Mouse (Mus musculus): ENCODE measurements around the gene Kcnj8. TPM values are rescaled to one million over a fixed set of nuclear protein-coding genes. Genes with fewer than 3 reads are reported as not detected.
A peak's percentile ranks its signal among the peaks of the same experiment; 100 is the strongest.

Gene Kcnj8
- polyA plus RNA-seq, 1 experiment from 2014 or later: 2.8 TPM

GRCm38 (mm10) chr6:142558772-142559679 is 12.4 kb downstream of the Kcnj8 start:
- no peak for DNase-seq (ENCODE audit: low spot score)
- Histone ChIP-seq H3K27ac (replicated peaks; ENCODE audit: low read depth, low read length) (no peak overlapping the region), H3K9me3 (replicated peaks; ENCODE audit: control insufficient read depth, low read length) (no peaks in the 10 kb centered on the region), H3K4me2 (ENCODE audit: low read depth, low read length) (no peak overlapping the region), H3K4me1 (ENCODE audit: control insufficient read depth, insufficient read depth, low read length) (no peaks in the 10 kb centered on the region), H3K36me3 (replicated peaks; ENCODE audit: control insufficient read depth, insufficient read depth, low read depth, low read length) (no peaks in the 10 kb centered on the region), H3K9ac (replicated peaks; ENCODE audit: low read length) (no peak overlapping the region), H3K27me3 (ENCODE audit: control insufficient read depth, insufficient read depth, low read length) (no peaks in the 10 kb centered on the region), H3K4me3 (ENCODE audit: low read depth, low read length) (no peak overlapping the region)
- WGBS: 74% methylated on average over 10 of the region's 10 CpGs
- ATAC-seq (replicated peaks; ENCODE audit: insufficient number of reproducible peaks, low FRiP score, low TSS enrichment, low read depth): no peak

- Histone ChIP-seq H3K4me3 (ENCODE audit: low read depth, low read length) (no peak overlapping the region), H3K4me1 (ENCODE audit: control insufficient read depth, insufficient read depth, low read length) (no peaks in the 10 kb centered on the region), H3K36me3 (replicated peaks; ENCODE audit: control insufficient read depth, insufficient read depth, low read depth, low read length) (no peaks in the 10 kb centered on the region), H3K4me2 (ENCODE audit: low read depth, low read length) (no peak overlapping the region), H3K27me3 (ENCODE audit: control insufficient read depth, insufficient read depth, low read length) (no peaks in the 10 kb centered on the region), H3K9me3 (replicated peaks; ENCODE audit: control insufficient read depth, low read length) (no peaks in the 10 kb centered on the region), H3K9ac (replicated peaks; ENCODE audit: low read length) (no peak overlapping the region), H3K27ac (replicated peaks; ENCODE audit: low read depth, low read length) (no peak overlapping the region)
- DNase-seq (ENCODE audit: low spot score): no peak
- WGBS: 82% methylated on average over 10 of the region's 10 CpGs
- ATAC-seq (replicated peaks; ENCODE audit: insufficient number of reproducible peaks, low FRiP score, low TSS enrichment, low read depth): no peak
These were observed 13.3 kb downstream of the Kcnj8 start for GRCm38 (mm10) chr6:142558076-142558475.

- Histone ChIP-seq H3K4me1 (ENCODE audit: control insufficient read depth, insufficient read depth, low read length) (no peaks in the 10 kb centered on the region), H3K36me3 (replicated peaks; ENCODE audit: control insufficient read depth, insufficient read depth, low read depth, low read length) (no peaks in the 10 kb centered on the region), H3K9me3 (replicated peaks; ENCODE audit: control insufficient read depth, low read length) (no peaks in the 10 kb centered on the region), H3K27me3 (ENCODE audit: control insufficient read depth, insufficient read depth, low read length) (no peaks in the 10 kb centered on the region), H3K4me3 (ENCODE audit: low read depth, low read length) (no peak overlapping the region), H3K4me2 (ENCODE audit: low read depth, low read length) (no peak overlapping the region), H3K9ac (replicated peaks; ENCODE audit: low read length) (no peak overlapping the region), H3K27ac (replicated peaks; ENCODE audit: low read depth, low read length) (no peak overlapping the region)
- DNase-seq (ENCODE audit: low spot score) (no peak), ATAC-seq (replicated peaks; ENCODE audit: insufficient number of reproducible peaks, low FRiP score, low TSS enrichment, low read depth) (no peak)
- 45% methylated on average over 1 of the region's 1 CpGs for WGBS
These were observed 15.4 kb downstream of the Kcnj8 start for GRCm38 (mm10) chr6:142555988-142556387.

- no peak overlapping the region for H3K27ac ChIP-seq (replicated peaks; ENCODE audit: low read depth, low read length)
- no peak for ATAC-seq (replicated peaks; ENCODE audit: insufficient number of reproducible peaks, low FRiP score, low TSS enrichment, low read depth)
- H3K4me2 ChIP-seq (ENCODE audit: low read depth, low read length): no peak overlapping the region
- 87% methylated on average over 4 of the region's 4 CpGs for WGBS
- H3K9ac ChIP-seq (replicated peaks; ENCODE audit: low read length): no peak overlapping the region
- H3K36me3 ChIP-seq (replicated peaks; ENCODE audit: control insufficient read depth, insufficient read depth, low read depth, low read length): no peaks in the 10 kb centered on the region
- H3K4me1 ChIP-seq (ENCODE audit: control insufficient read depth, insufficient read depth, low read length): no peaks in the 10 kb centered on the region
- no peak overlapping the region for H3K4me3 ChIP-seq (ENCODE audit: low read depth, low read length)
- H3K27me3 ChIP-seq (ENCODE audit: control insufficient read depth, insufficient read depth, low read length): no peaks in the 10 kb centered on the region
- no peaks in the 10 kb centered on the region for H3K9me3 ChIP-seq (replicated peaks; ENCODE audit: control insufficient read depth, low read length)
- no peak for DNase-seq (ENCODE audit: low spot score)
These were observed 19.9 kb downstream of the Kcnj8 start for GRCm38 (mm10) chr6:142551482-142551881.

DNA sequence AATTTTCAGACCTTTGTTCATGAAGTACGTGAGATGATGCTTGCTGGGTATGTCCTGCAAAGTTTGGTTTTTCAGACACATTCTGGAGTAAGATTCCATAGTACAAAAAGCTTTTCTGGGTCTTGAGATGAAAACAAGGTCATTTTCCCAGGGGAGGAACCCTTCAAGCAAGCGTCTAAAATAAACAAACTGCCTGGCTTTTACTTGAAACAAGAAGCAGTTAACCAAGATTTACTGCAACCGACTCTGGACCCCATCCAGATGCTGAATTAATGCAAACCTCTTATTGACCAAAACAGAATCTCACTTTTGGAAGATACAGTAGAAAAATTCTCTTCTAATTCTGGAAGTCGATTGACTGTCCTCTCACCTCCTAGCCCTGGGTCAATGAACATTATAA is 20.5 kb downstream of the Kcnj8 start:
- Histone ChIP-seq H3K4me1 (ENCODE audit: control insufficient read depth, insufficient read depth, low read length) (no peaks in the 10 kb centered on the region), H3K36me3 (replicated peaks; ENCODE audit: control insufficient read depth, insufficient read depth, low read depth, low read length) (no peaks in the 10 kb centered on the region), H3K27ac (replicated peaks; ENCODE audit: low read depth, low read length) (no peak overlapping the region), H3K9me3 (replicated peaks; ENCODE audit: control insufficient read depth, low read length) (no peaks in the 10 kb centered on the region), H3K4me2 (ENCODE audit: low read depth, low read length) (no peak overlapping the region), H3K9ac (replicated peaks; ENCODE audit: low read length) (no peak overlapping the region), H3K4me3 (ENCODE audit: low read depth, low read length) (no peak overlapping the region), H3K27me3 (ENCODE audit: control insufficient read depth, insufficient read depth, low read length) (no peaks in the 10 kb centered on the region)
- ATAC-seq (replicated peaks; ENCODE audit: insufficient number of reproducible peaks, low FRiP score, low TSS enrichment, low read depth): no peak
- no peak for DNase-seq (ENCODE audit: low spot score)
- 61% methylated on average over 4 of the region's 4 CpGs for WGBS

GRCm38 (mm10) chr6:142548377-142548776 is 23.0 kb downstream of the Kcnj8 start:
- ATAC-seq (replicated peaks; ENCODE audit: insufficient number of reproducible peaks, low FRiP score, low TSS enrichment, low read depth) (no peak), DNase-seq (ENCODE audit: low spot score) (no peak)
- H3K27me3 ChIP-seq (ENCODE audit: control insufficient read depth, insufficient read depth, low read length): no peaks in the 10 kb centered on the region
- H3K4me2 ChIP-seq (ENCODE audit: low read depth, low read length): no peak overlapping the region
- no peak overlapping the region for H3K27ac ChIP-seq (replicated peaks; ENCODE audit: low read depth, low read length)
- no peaks in the 10 kb centered on the region for H3K4me1 ChIP-seq (ENCODE audit: control insufficient read depth, insufficient read depth, low read length)
- no peaks in the 10 kb centered on the region for H3K9me3 ChIP-seq (replicated peaks; ENCODE audit: control insufficient read depth, low read length)
- WGBS: 80% methylated on average over 2 of the region's 2 CpGs
- no peak overlapping the region for H3K9ac ChIP-seq (replicated peaks; ENCODE audit: low read length)
- H3K4me3 ChIP-seq (ENCODE audit: low read depth, low read length): no peak overlapping the region
- no peaks in the 10 kb centered on the region for H3K36me3 ChIP-seq (replicated peaks; ENCODE audit: control insufficient read depth, insufficient read depth, low read depth, low read length)

- no peaks in the 10 kb centered on the region for H3K27me3 ChIP-seq (ENCODE audit: control insufficient read depth, insufficient read depth, low read length)
- no peak overlapping the region for H3K9ac ChIP-seq (replicated peaks; ENCODE audit: low read length)
- no peak overlapping the region for H3K4me3 ChIP-seq (ENCODE audit: low read depth, low read length)
- no peak for ATAC-seq (replicated peaks; ENCODE audit: insufficient number of reproducible peaks, low FRiP score, low TSS enrichment, low read depth)
- H3K36me3 ChIP-seq (replicated peaks; ENCODE audit: control insufficient read depth, insufficient read depth, low read depth, low read length): no peaks in the 10 kb centered on the region
- H3K27ac ChIP-seq (replicated peaks; ENCODE audit: low read depth, low read length): no peak overlapping the region
- DNase-seq (ENCODE audit: low spot score): peak; percentile 54
- 47% methylated on average over 14 of the region's 14 CpGs for WGBS
- H3K4me1 ChIP-seq (ENCODE audit: control insufficient read depth, insufficient read depth, low read length): no peaks in the 10 kb centered on the region
- H3K9me3 ChIP-seq (replicated peaks; ENCODE audit: control insufficient read depth, low read length): no peaks in the 10 kb centered on the region
- no peak overlapping the region for H3K4me2 ChIP-seq (ENCODE audit: low read depth, low read length)
These were observed 26.3 kb downstream of the Kcnj8 start for GRCm38 (mm10) chr6:142545132-142545531.

GRCm38 (mm10) chr6:142543648-142544047 is 27.8 kb downstream of the Kcnj8 start:
- H3K4me2 ChIP-seq (ENCODE audit: low read depth, low read length): no peak overlapping the region
- no peak overlapping the region for H3K4me3 ChIP-seq (ENCODE audit: low read depth, low read length)
- DNase-seq (ENCODE audit: low spot score): no peak
- H3K4me1 ChIP-seq (ENCODE audit: control insufficient read depth, insufficient read depth, low read length): no peaks in the 10 kb centered on the region
- H3K9ac ChIP-seq (replicated peaks; ENCODE audit: low read length): no peak overlapping the region
- no peaks in the 10 kb centered on the region for H3K9me3 ChIP-seq (replicated peaks; ENCODE audit: control insufficient read depth, low read length)
- WGBS: 81% methylated on average over 4 of the region's 4 CpGs
- no peaks in the 10 kb centered on the region for H3K36me3 ChIP-seq (replicated peaks; ENCODE audit: control insufficient read depth, insufficient read depth, low read depth, low read length)
- no peak overlapping the region for H3K27ac ChIP-seq (replicated peaks; ENCODE audit: low read depth, low read length)
- no peaks in the 10 kb centered on the region for H3K27me3 ChIP-seq (ENCODE audit: control insufficient read depth, insufficient read depth, low read length)
- ATAC-seq (replicated peaks; ENCODE audit: insufficient number of reproducible peaks, low FRiP score, low TSS enrichment, low read depth): no peak

Measured in embryonic facial prominence, embryonic 11.5 days (tissue).